Mouse (Mus musculus) adipocyte (in vitro differentiated cells): ENCODE data around the gene Pabpc4.

Experiments used
- DNase-seq: peaks from one replicate; pipeline ENCODE4 v3.0.0-alpha.2; 2016; ENCODE audit warnings: low spot score

Pabpc4 gene

DNA sequence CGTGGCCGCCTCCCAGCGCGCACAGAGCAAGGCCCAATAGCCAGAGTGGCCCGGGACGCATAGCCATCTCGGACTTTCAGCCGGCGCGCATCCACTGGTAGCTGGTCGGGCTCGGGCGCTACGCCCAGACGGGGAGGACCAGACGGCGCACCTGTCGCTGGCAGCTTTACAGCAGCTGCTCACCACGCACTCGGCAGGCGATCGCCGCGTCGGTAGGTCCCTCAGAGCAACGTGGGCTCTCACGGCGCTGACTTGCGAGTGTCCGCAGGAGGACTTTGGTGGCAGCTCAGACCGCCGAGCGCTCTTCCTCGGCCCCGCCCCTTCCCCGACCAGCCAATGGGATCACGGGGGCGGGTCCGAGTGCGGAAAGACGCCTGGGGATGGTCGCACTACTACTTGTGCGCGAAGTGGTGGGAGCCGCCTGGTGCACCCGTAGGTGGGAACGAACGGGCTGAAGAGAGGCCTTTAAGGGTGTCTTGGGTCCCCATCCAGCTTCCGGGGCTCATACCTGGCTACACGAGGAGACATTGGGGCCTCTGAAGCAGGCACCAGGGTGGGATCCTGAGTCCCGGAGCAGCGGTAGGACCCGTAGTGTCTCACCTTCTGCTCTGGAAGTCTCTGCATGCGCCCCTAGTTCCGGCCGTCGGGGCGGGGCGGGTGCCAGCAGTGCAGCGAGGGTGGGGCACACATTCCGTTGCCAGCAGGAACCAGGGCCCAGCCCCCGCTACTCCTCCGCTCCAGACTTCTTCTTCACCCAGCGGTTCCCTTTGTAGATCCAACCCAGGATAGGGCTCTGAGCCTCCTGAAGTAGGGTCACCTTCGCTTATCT, 80.7 kb downstream of the Pabpc4 start, which contains the start of gene Bmp8a:
Gene Bmp8a, minus strand, starts transcription at position 611 of the 829 bp plus-strand sequence.
- no peak for DNase-seq

DNA sequence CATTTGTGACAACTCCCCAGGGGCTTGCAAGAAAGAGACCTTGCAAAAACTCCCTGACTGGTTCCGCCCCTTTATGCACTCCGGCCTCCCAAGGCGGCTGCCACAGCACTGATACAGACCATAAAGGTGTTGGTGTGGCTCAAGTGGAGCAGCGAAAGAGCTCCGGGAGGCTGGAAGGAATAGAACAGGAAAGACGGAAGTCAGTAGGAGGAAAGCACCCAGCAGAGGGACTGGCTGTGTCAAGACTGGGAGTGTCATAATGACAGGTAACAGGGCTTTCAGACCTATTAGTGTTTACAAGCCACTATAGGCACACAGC, 81.3 kb downstream of the Pabpc4 start:
- DNase-seq, result no peak
